Mouse (Mus musculus) gastrocnemius, postnatal 10 days (tissue): ENCODE measurements around the gene Fam45a. TPM values are rescaled to one million over a fixed set of nuclear protein-coding genes. Genes with fewer than 3 reads are reported as not detected.

Experiments
- DNase-seq: peaks from one replicate; pipeline ENCODE4 v3.0.0; 2021; ENCODE audit warnings: mixed read lengths
- long read RNA-seq, 2 experiments: library from polyadenylated mRNA; stranded (forward); transcript quantifications; one replicate each; pipeline ENCODE4 v2.0.0; 2021
- total RNA-seq, 2 experiments: library from RNA; stranded (reverse); gene quantifications; 2 replicates each; pipeline ENCODE4 v1.2.3; 2021

The Fam45a gene
- total RNA-seq, result 10 to 100 TPM; 15.2 to 20.1 TPM
- long read RNA-seq, experiment 1, transcript Fam45a-201 (9 exons, 2,307 nt), result major isoform, 13 of 17 reads
- long read RNA-seq, experiment 1, partial matches to known transcripts, result 0 of 17 reads
- long read RNA-seq, experiment 1, other reads (novel, unspliced or antisense), result 2 of 17 reads
- long read RNA-seq, experiment 2, transcript Fam45a-201 (9 exons, 2,307 nt), result major isoform, 12 of 22 reads
- long read RNA-seq, experiment 2, partial matches to known transcripts, result 0 of 22 reads
- long read RNA-seq, experiment 2, other reads (novel, unspliced or antisense), result 9 of 22 reads

GRCm38 (mm10) chr19:60811098-60812035 is at the start of gene Fam45a:
TSS of gene Fam45a (plus strand) at chr19:60811585.
- peak; percentile 87 for DNase-seq

GRCm38 (mm10) chr19:60773366-60773765 is 38.0 kb upstream of the Fam45a start:
- DNase-seq, result no peak

GRCm38 (mm10) chr19:60782034-60782433 is 29.4 kb upstream of the Fam45a start:
- no peak for DNase-seq

- DNase-seq, result no peak
Measured at GRCm38 (mm10) chr19:60784712-60785111, 26.7 kb upstream of the Fam45a start.

GRCm38 (mm10) chr19:60787465-60788150 is 23.8 kb upstream of the Fam45a start:
- DNase-seq, result no peak

- DNase-seq, result no peak
Measured at GRCm38 (mm10) chr19:60788214-60788960, 23.0 kb upstream of the Fam45a start.

- no peak for DNase-seq
Measured at GRCm38 (mm10) chr19:60789452-60789851, 21.9 kb upstream of the Fam45a start.

- peak; percentile 62 for DNase-seq
Measured at GRCm38 (mm10) chr19:60789919-60790506, 21.4 kb upstream of the Fam45a start.

GRCm38 (mm10) chr19:60790551-60791161 is 20.7 kb upstream of the Fam45a start, which contains the start of gene Eif3a:
TSS of gene Eif3a (minus strand) at chr19:60790658.
- peak; percentile 96 for DNase-seq

- no peak for DNase-seq
Measured at GRCm38 (mm10) chr19:60791164-60791563, 20.2 kb upstream of the Fam45a start.

GRCm38 (mm10) chr19:60793170-60793707 is 18.1 kb upstream of the Fam45a start:
- DNase-seq, result no peak

GRCm38 (mm10) chr19:60795244-60795643 is 16.1 kb upstream of the Fam45a start:
- no peak for DNase-seq

GRCm38 (mm10) chr19:60797415-60797814 is 14.0 kb upstream of the Fam45a start:
- no peak for DNase-seq

- no peak for DNase-seq
Measured at GRCm38 (mm10) chr19:60799867-60800569, 11.4 kb upstream of the Fam45a start.

GRCm38 (mm10) chr19:60804903-60805302 is 6.5 kb upstream of the Fam45a start:
- no peak for DNase-seq

GRCm38 (mm10) chr19:60809927-60810326 is 1.5 kb upstream of the Fam45a start:
- DNase-seq, result no peak

GRCm38 (mm10) chr19:60812036-60812389 is 628 bp downstream of the Fam45a start:
- DNase-seq, result no peak

- DNase-seq, result no peak
Measured at GRCm38 (mm10) chr19:60813133-60813532, 1.7 kb downstream of the Fam45a start.

- DNase-seq, result no peak
Measured at GRCm38 (mm10) chr19:60818677-60819076, 7.3 kb downstream of the Fam45a start.

GRCm38 (mm10) chr19:60837747-60838146 is 26.4 kb downstream of the Fam45a start:
- peak; percentile 72 for DNase-seq
